Mouse (Mus musculus) neural tube, embryonic 12.5 days (tissue): ENCODE measurements around the gene Vasp. TPM values are rescaled to one million over a fixed set of nuclear protein-coding genes. Genes with fewer than 3 reads are reported as not detected.

Source experiments
- ATAC-seq: fragments of 200-750 bp; cut with Nextera tagmentation; 2 replicates; pipeline ENCODE4 v1.8.0; 2017; ENCODE audit warnings: low read depth, mild to moderate bottlenecking, moderate TSS enrichment, moderate library complexity; ENCODE audit not compliant: low FRiP score
- H3K27ac ChIP-seq: fragments of 300-500 bp; sonication (generic); 2 replicates; pipeline ENCODE4 v1.5.1; 2016
- H3K27me3 ChIP-seq: fragments of 300-500 bp; sonication (generic); replicated peaks from 2 replicates; pipeline ENCODE4 v1.6.1; 2016; ENCODE audit warnings: mild to moderate bottlenecking
- H3K36me3 ChIP-seq: fragments of 300-500 bp; sonication (generic); 2 replicates; pipeline ENCODE4 v1.6.1; 2016; ENCODE audit warnings: mild to moderate bottlenecking
- H3K4me1 ChIP-seq: fragments of 300-500 bp; sonication (generic); 2 replicates; pipeline ENCODE4 v1.6.1; 2016
- H3K4me2 ChIP-seq: fragments of 300-500 bp; sonication (generic); replicated peaks from 2 replicates; pipeline ENCODE4 v1.6.1; 2016; ENCODE audit warnings: mild to moderate bottlenecking
- H3K4me3 ChIP-seq: fragments of 300-500 bp; sonication (generic); 2 replicates; pipeline ENCODE4 v1.5.1; 2016
- H3K9ac ChIP-seq: fragments of 300-500 bp; sonication (generic); 2 replicates; pipeline ENCODE4 v1.6.1; 2016; ENCODE audit warnings: mild to moderate bottlenecking
- H3K9me3 ChIP-seq: fragments of 300-500 bp; sonication (generic); 2 replicates; pipeline ENCODE4 v1.6.1; 2016; ENCODE audit warnings: mild to moderate bottlenecking
- WGBS: fragments of 180-500 bp; shearing (Covaris S2); methylation state at CpG from one replicate; pipeline ENCODE4 v1.1.7; 2016; 5-methylcytosine and 5-hydroxymethylcytosine counted together
- polyA plus RNA-seq: library from polyadenylated mRNA; unstranded; fragments of >200 nt; fragmentation: Nextera tagmentation; extraction: Ambion mirVana; gene quantifications from 2 replicates; pipeline ENCODE4 v1.2.1, GENCODE M21; 2016

Gene Vasp
- polyA plus RNA-seq, 1 experiment from 2014 or later = 53.4 TPM

DNA sequence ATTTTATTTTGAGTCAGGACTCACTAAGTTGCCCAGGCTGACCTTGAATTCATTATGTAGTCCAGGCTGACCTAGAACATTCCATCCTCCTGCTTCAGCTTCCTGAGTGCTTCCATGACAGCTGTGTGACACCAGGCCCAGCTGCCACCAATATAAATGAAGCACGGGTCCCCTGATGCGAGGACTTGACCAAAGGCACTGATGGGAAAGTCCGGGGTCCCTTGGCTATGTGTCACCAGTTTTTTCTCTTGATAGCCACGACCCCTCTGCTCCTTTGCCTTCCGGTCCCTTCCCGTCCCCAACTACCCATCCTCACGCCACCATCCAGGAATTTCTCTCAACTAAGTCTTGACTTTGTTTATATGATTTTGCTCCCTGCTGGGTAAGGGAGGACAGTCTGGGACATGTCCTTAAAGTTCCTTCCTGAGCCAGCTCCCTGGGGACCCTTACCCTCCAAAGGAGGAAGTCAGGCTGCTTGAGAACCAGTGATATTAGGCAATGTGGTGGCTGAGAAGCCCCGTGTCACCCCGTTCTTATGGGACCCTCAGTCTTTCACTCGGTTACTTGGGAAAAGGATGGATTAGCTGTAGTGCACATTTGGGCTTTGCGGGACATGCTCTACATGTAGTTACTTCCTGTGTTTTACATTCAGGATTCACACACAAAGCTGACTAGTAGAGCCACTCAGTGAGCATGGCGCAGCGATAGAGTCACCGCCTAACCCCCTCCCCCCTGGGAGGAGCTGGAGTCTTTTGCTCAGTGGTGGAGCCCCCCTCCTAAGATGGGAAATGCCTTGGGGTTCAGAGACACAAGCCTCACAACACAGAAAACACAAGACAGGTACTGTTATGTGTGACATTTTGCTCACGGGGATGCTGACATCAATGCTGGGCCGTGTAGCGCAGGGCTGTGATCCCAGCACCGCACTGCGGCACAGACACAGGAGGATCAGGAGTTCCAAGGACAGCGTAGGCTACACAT is 44.5 kb downstream of the Vasp start:
- Histone ChIP-seq H3K27ac (peak overlapping the region; percentile 58), H3K9ac (peak overlapping the region; percentile 62), H3K4me1 (peaks cover 17% of the 10 kb centered on the region), H3K4me2 (peak overlapping the region; percentile 86), H3K27me3 (no peaks in the 10 kb centered on the region), H3K36me3 (peaks cover 13% of the 10 kb centered on the region), H3K9me3 (no peaks in the 10 kb centered on the region), H3K4me3 (peak overlapping the region; percentile 55)
- ATAC-seq = peak; percentile 19
- WGBS = 20% methylated on average over 20 of the region's 20 CpGs

- Histone ChIP-seq H3K27ac (no peak overlapping the region), H3K9me3 (no peaks in the 10 kb centered on the region), H3K4me3 (no peak overlapping the region), H3K4me2 (no peak overlapping the region), H3K9ac (no peak overlapping the region), H3K27me3 (no peaks in the 10 kb centered on the region), H3K36me3 (peaks cover 7% of the 10 kb centered on the region; the same call in 1 of the 2 replicates), H3K4me1 (peaks cover 17% of the 10 kb centered on the region)
- WGBS = 79% methylated on average over 4 of the region's 4 CpGs
- no peak for ATAC-seq
These were observed 46.7 kb downstream of the Vasp start for GRCm38 (mm10) chr7:19224933-19225332.

- Histone ChIP-seq H3K4me2 (no peak overlapping the region), H3K27ac (no peak overlapping the region), H3K27me3 (no peaks in the 10 kb centered on the region), H3K9me3 (no peaks in the 10 kb centered on the region), H3K4me3 (no peak overlapping the region), H3K4me1 (peaks cover 8% of the 10 kb centered on the region), H3K9ac (no peak overlapping the region), H3K36me3 (peaks cover 7% of the 10 kb centered on the region; the same call in 1 of the 2 replicates)
- 94% methylated on average over 14 of the region's 14 CpGs for WGBS
- no peak for ATAC-seq
These were observed 48.7 kb downstream of the Vasp start for GRCm38 (mm10) chr7:19222875-19223274.

DNA sequence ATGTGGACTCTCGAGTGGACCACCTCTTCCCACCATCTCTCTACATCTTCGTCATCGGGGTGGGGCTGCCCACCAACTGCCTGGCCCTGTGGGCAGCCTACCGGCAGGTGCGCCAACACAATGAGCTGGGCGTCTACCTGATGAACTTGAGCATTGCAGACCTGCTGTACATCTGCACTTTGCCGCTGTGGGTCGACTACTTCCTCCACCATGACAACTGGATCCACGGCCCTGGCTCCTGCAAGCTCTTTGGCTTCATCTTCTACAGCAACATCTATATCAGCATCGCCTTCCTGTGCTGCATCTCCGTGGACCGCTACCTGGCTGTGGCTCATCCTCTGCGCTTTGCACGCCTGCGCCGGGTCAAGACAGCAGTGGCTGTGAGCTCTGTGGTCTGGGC is 49.4 kb downstream of the Vasp start:
- no peak overlapping the region for H3K4me2 ChIP-seq
- H3K27me3 ChIP-seq = no peaks in the 10 kb centered on the region
- no peak for ATAC-seq
- no peak overlapping the region for H3K27ac ChIP-seq
- H3K4me3 ChIP-seq = no peak overlapping the region
- H3K4me1 ChIP-seq = peaks cover 6% of the 10 kb centered on the region
- H3K9me3 ChIP-seq = no peaks in the 10 kb centered on the region
- WGBS = 96% methylated on average over 16 of the region's 16 CpGs
- H3K9ac ChIP-seq = no peak overlapping the region
- peaks cover 7% of the 10 kb centered on the region; the same call in 1 of the 2 replicates for H3K36me3 ChIP-seq

GRCm38 (mm10) chr7:19220061-19220460 is 51.6 kb downstream of the Vasp start:
- WGBS = 78% methylated on average over 3 of the region's 3 CpGs
- ATAC-seq = no peak
- H3K36me3 ChIP-seq = peaks cover 4% of the 10 kb centered on the region; the same call in 1 of the 2 replicates
- no peaks in the 10 kb centered on the region for H3K4me1 ChIP-seq
- H3K27me3 ChIP-seq = no peaks in the 10 kb centered on the region; the same call in 1 of the 2 replicates
- no peak overlapping the region for H3K9ac ChIP-seq
- H3K9me3 ChIP-seq = no peaks in the 10 kb centered on the region
- no peak overlapping the region for H3K27ac ChIP-seq
- no peak overlapping the region for H3K4me3 ChIP-seq
- no peak overlapping the region for H3K4me2 ChIP-seq

DNA sequence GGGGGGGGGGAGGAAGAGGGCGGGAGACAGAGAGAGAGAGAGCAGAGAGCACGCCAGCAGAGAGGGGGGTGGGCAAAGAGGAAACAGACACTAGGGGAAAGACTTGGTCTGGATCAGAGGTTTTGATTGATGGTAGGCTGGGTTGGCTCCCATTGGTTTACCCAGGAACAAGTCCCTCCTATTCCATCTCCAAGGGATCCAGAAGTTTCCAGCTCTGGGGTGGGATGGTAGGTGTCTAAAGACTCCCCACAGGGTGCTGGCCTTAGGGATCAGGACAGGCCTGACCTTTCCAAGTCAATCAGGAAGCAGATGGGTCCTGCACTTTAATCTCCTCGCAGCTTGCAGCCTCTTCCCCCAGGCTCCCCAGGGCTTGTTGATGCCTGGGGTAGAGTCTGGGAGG is 53.7 kb downstream of the Vasp start:
- no peak overlapping the region for H3K9ac ChIP-seq
- no peak overlapping the region for H3K4me2 ChIP-seq
- H3K27ac ChIP-seq = no peak overlapping the region
- H3K4me1 ChIP-seq = no peaks in the 10 kb centered on the region
- no peak for ATAC-seq
- WGBS = 16% methylated on average over 3 of the region's 3 CpGs
- H3K27me3 ChIP-seq = peaks cover 5% of the 10 kb centered on the region
- H3K36me3 ChIP-seq = peaks cover 4% of the 10 kb centered on the region; the same call in 1 of the 2 replicates
- no peaks in the 10 kb centered on the region for H3K9me3 ChIP-seq
- H3K4me3 ChIP-seq = no peak overlapping the region

DNA sequence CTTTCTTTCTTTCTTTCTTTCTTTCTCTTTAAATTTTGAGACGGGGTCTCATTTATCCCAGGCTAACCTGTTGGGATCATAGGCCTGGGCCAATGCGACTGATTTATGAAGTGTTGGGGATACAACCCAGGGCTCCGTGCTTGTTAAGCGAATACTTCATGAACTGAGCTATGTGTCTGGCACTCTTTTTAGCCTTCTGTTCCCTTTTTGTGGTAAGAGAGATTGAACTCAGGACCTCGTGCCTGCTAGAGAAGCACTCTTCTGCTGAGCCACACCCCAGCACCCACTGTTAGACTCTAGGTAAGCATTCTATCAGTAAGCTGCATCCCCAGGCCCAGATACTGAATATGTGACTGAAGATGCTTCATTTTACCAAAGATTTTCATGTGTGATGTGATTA is 54.1 kb downstream of the Vasp start:
- Histone ChIP-seq H3K4me3 (no peak overlapping the region), H3K4me1 (peaks cover under 1% of the 10 kb centered on the region; the same call in 1 of the 2 replicates), H3K4me2 (no peak overlapping the region), H3K36me3 (peaks cover 4% of the 10 kb centered on the region; the same call in 1 of the 2 replicates), H3K9ac (no peak overlapping the region), H3K27ac (no peak overlapping the region), H3K9me3 (no peaks in the 10 kb centered on the region), H3K27me3 (peaks cover 7% of the 10 kb centered on the region)
- ATAC-seq = no peak
- WGBS = 62% methylated on average over 5 of the region's 5 CpGs

- no peaks in the 10 kb centered on the region for H3K36me3 ChIP-seq
- ATAC-seq = no peak
- no peak overlapping the region for H3K4me3 ChIP-seq
- WGBS = 76% methylated on average over 9 of the region's 9 CpGs
- no peak overlapping the region for H3K9ac ChIP-seq
- H3K4me1 ChIP-seq = peaks cover 6% of the 10 kb centered on the region; the same call in 1 of the 2 replicates
- no peak overlapping the region for H3K27ac ChIP-seq
- H3K9me3 ChIP-seq = no peaks in the 10 kb centered on the region
- peaks cover 12% of the 10 kb centered on the region for H3K27me3 ChIP-seq
- no peak overlapping the region for H3K4me2 ChIP-seq
These were observed 56.7 kb downstream of the Vasp start for GRCm38 (mm10) chr7:19214940-19215339.

DNA sequence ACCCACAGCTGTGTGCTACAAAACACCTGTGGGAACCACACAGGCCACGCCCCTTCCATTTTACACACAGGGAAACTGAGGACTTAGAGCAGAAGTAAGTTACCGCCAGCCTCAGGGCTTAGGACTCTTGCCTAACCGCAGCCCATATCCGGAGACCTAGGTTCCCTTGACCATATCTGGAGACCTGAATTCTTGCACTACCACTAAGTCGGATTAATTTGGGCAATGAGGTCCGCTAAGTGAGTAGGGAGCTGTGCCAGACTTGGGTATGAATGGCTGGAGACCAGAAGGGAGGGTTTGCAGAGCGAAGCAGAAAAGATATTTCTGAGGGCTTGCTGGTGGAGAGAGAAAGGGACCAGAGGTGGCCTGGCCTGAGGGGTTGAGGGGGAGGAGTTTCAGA is 57.2 kb downstream of the Vasp start:
- Histone ChIP-seq H3K9me3 (no peaks in the 10 kb centered on the region), H3K4me3 (no peak overlapping the region), H3K36me3 (no peaks in the 10 kb centered on the region), H3K27ac (no peak overlapping the region), H3K27me3 (peaks cover 12% of the 10 kb centered on the region), H3K4me1 (peaks cover 6% of the 10 kb centered on the region; the same call in 1 of the 2 replicates), H3K4me2 (no peak overlapping the region), H3K9ac (no peak overlapping the region)
- ATAC-seq = no peak
- WGBS = 78% methylated on average over 7 of the region's 7 CpGs

DNA sequence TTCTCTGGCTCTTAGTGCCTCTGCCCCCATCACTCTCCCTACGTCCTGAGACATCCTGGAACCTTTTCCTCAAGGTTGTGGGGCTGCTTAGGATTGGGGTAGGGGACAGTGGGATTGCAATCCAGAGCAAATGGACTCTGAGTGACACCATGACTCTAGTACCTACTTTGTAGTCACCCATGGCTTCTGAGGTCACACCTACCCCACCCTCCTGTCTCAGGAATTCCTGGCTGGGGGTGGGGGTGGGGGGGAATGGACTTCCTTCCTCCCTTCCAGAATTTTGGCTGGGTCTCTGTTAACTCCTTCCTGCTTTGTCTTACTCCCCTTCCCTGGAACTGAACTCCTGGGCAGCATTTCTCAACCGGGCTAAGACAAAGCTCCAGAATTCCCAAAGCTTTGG is 58.2 kb downstream of the Vasp start:
- WGBS = 51% methylated on average over 2 of the region's 2 CpGs
- no peak overlapping the region for H3K27ac ChIP-seq

GRCm38 (mm10) chr7:19211996-19212755 is 59.4 kb downstream of the Vasp start, which contains the start of gene Gpr4:
Gene Gpr4, plus strand, starts transcription at chr7:19212538.
- H3K4me1 ChIP-seq = peaks cover 6% of the 10 kb centered on the region; the same call in 1 of the 2 replicates
- peak within 1 kb of the TSS; percentile 38 for H3K4me3 ChIP-seq
- peaks cover 12% of the 10 kb centered on the region for H3K27me3 ChIP-seq
- ATAC-seq = peak; percentile 74; the same call in 1 of the 2 replicates
- 2% methylated on average over 29 of the region's 30 CpGs for WGBS
- H3K9me3 ChIP-seq = no peaks in the 10 kb centered on the region
- H3K4me2 ChIP-seq = peak within 1 kb of the TSS; percentile 70
- no peak within 1 kb of the TSS for H3K27ac ChIP-seq
- H3K36me3 ChIP-seq = no peaks in the 10 kb centered on the region
- H3K9ac ChIP-seq = peak within 1 kb of the TSS; percentile 45

More for the DNA sequence above, 58.2 kb downstream of the Vasp start:
- no peak overlapping the region for H3K4me3 ChIP-seq
- peaks cover 12% of the 10 kb centered on the region for H3K27me3 ChIP-seq
- H3K4me2 ChIP-seq = no peak overlapping the region
- H3K9ac ChIP-seq = no peak overlapping the region
- ATAC-seq = no peak
- H3K9me3 ChIP-seq = no peaks in the 10 kb centered on the region
- H3K36me3 ChIP-seq = no peaks in the 10 kb centered on the region
- H3K4me1 ChIP-seq = peaks cover 6% of the 10 kb centered on the region; the same call in 1 of the 2 replicates
